Mouse (Mus musculus) layer of hippocampus, adult 2 months (tissue): ENCODE results near the gene Trip6. TPM values are rescaled to one million over a fixed set of nuclear protein-coding genes. Genes with fewer than 3 reads are reported as not detected.
A peak's percentile ranks its signal among the peaks of the same experiment; 100 is the strongest.

Experiments used
- DNase-seq, 2 experiments: peaks; one replicate each; pipeline ENCODE4 v3.0.0; 2022; ENCODE audit warnings: low spot score in 2 of 2
- H3K27ac ChIP-seq: fragments of 200-600 bp; 2 replicates; pipeline ENCODE4 v1.8.1; 2022
- H3K4me3 ChIP-seq: fragments of 200-600 bp; 2 replicates; pipeline ENCODE4 v1.8.1; 2022; ENCODE audit warnings: mild to moderate bottlenecking
- CTCF ChIP-seq: fragments of 200-600 bp; conservative IDR thresholded peaks from 2 replicates; pipeline ENCODE4 v1.8.1; 2022; ENCODE audit warnings: antibody characterized with exemption, mild to moderate bottlenecking, moderate library complexity
- long read RNA-seq, 2 experiments: library from polyadenylated mRNA; stranded (forward); transcript quantifications; one replicate each; pipeline ENCODE4 v2.0.0; 2021; ENCODE audit warnings: borderline mapping rate in 2 of 2
- total RNA-seq, 2 experiments: library from RNA; stranded (reverse); gene quantifications; 2 replicates each; pipeline ENCODE4 v1.2.3; 2021

Trip6 gene
- total RNA-seq, result 1 to 10 TPM; 4.8 to 7.3 TPM
- long read RNA-seq, experiment 1, partial matches to known transcripts, result 0 of 3 reads
- long read RNA-seq, experiment 1, other reads (novel, unspliced or antisense), result 0 of 3 reads
- long read RNA-seq, experiment 2, transcript Trip6-201 (9 exons, 2,168 nt), result major isoform, 6 of 10 reads
- long read RNA-seq, experiment 2, partial matches to known transcripts, result 2 of 10 reads
- long read RNA-seq, experiment 2, other reads (novel, unspliced or antisense), result 2 of 10 reads

DNA sequence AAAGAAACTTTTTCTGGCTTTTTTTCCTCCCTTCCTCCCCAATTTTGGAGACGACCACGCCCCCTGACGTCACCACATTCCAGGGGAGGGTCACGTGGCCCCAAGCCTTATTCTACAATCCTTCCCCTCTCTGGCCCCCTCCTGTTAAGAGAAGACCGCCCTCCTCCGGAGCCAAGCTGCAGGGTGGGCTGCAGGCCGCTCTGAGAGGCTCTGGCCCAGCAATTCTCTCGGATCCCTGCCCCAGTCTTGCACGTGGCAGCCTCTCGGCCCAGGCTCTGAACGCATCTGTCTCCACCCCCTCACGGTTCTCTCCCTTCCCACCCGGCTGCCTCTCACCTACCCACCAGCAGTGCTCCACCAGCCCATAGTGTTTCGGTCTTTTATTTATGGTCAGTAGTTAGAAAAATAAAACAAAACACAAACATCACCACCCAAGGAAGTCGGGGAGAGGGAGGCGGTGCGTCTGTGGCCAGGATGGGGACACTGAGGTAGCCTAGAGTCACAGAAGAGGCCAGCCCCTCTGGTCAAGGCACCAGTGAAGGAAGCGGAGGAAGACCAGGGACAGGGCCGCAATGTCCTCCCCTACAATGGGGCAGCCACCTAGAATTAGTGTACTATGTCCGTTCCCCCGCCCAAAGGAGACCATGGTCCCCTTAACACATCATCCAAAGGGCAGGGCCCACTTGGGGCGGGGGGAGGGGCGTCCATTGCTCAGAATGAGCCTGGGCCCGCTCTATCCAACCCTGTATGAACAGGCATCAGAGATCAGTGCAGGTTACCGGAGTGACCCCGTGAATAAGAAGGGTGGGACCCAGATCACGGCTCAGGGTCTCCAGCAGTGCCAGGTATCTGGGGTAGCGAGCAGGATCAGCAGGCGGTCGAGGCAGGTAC is at the start of gene Trip6:
TSS of gene Trip6 (minus strand) at position 212 of the 891 bp plus-strand sequence.
- peak within 1 kb of the TSS; percentile 36; the same call in 1 of the 2 replicates for H3K27ac ChIP-seq
- DNase-seq, result peak; percentile 53 to 60
- peak within 1 kb of the TSS; percentile 50 for H3K4me3 ChIP-seq
- no peak for TF ChIP-seq CTCF

DNA sequence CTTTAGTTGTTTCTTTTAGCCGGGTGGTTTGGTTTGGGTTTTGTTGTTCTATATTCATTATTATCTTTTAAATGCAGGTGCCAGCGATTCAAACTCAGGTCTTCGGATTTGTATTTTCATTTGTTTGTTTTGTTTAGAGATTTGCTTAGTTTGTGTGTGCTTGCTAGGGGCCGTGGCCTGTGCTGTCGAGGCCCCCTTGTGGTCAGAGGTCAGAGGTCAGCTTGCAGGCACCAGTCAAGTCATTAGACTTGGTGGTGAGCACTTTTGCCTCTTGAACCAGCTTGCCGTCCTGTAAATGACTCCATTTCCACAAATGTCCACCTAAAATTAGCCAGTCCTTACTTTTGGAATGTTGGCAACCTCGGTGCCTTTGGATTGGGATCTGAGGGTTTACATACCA is 44.2 kb upstream of the Trip6 start:
- TF ChIP-seq CTCF, result peak; percentile 52
- no peak overlapping the region for H3K4me3 ChIP-seq
- no peak overlapping the region for H3K27ac ChIP-seq
- DNase-seq, result no peak

DNA sequence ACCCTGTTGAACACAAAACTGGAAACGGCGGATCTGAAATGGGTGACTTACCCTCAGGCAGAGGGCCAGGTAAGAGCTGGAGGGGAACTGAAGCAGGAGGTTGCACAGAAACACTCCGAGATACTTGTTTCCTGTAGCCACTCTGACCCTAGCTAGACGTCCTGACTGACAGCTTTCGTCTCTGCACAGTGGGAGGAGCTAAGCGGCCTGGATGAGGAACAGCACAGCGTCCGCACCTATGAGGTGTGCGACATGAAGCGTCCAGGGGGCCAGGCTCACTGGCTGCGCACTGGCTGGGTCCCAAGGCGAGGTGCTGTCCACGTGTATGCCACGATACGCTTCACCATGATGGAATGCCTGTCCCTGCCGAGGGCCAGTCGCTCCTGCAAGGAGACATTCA is 39.9 kb upstream of the Trip6 start:
- no peak overlapping the region for H3K4me3 ChIP-seq

DNA sequence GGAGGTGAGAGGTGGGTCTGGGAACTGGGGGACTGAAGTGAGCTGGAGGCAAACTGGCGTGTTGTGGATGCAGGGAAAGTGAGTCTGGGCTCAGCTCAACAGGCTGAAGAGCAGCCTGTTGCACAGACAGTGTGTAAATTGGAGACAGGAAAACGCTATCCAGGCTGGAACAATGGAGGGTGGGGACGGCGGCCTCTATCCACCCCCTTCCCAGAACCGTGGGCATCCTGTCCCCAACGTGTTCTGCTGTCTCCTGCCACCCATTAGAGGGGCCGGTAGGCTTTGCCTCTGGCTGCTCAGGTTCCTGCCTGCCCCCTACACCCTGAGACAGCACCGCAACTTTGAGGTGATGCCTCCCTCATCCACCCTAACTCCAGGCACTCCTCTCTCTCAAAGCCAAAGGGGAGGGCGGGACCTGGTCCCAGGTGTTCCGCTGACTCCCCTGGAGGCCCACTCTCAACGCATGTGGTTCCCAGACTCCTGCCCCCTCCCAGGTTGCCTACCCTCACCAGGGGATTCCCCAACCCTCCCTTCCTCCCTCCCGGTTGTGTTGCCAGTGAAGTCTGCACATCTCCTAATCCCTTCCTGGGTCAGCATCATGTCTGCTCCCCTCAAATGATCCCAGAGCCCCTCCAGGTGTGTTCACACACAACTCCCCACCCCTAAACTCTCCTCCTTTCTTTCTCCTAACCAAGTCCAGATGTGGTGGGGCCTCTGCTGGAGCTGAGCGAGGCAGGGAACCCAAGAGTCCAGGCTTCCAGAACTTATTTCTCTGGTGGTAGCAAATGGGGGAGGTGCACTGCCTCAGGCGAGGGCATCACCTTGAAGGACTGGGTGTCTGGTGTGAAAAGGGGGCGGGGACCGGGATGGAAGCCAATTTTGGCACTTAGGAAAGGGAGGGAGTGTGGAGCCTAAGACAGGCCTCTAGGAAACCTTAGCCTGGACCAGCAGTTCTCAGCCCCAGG is 38.1 kb upstream of the Trip6 start:
- Histone ChIP-seq H3K27ac (no peak overlapping the region), H3K4me3 (peak overlapping the region; percentile 10; the same call in 1 of the 2 replicates)
- no peak for TF ChIP-seq CTCF
- no peak for DNase-seq

More for the DNA sequence above, 39.9 kb upstream of the Trip6 start:
- no peak for TF ChIP-seq CTCF
- no peak for DNase-seq
- no peak overlapping the region for H3K27ac ChIP-seq

DNA sequence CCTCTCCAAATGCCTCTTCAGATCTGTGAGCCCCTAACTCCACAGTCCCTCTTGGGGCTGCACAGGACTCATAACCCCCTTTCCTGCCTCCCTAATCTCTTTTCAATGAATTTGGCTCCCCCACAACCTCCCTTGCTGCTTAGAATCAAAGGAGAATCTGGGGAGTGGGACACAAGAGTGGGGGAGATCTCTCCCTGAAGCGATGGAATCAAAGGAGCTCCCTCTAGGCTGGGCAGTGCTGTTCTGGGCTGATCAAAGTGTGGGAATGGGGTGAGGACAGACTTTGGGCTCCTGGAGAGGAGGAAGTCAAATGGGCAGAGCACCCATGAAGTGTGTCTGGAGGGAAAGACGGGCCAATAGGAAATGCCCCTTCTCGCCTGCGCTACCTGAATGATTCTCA is 37.2 kb upstream of the Trip6 start:
- Histone ChIP-seq H3K27ac (peak overlapping the region; percentile 76; the same call in 1 of the 2 replicates), H3K4me3 (peak overlapping the region; percentile 64)
- DNase-seq, result no peak
- no peak for TF ChIP-seq CTCF

DNA sequence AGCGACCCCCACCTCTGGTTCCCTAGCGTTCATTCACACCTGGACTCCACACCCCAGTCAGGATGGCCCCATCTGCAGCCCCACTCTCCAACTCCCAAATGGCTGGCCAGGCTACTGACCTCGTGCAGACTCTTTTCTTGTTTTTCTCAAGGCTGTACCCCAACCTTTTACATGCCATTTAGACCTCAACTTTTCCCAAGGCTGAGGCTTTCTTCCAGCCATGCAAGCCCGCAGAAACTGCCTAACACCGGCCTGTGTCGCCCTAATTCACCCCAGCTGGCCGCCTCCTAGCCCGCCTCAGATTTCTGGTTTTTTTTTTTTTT is 36.8 kb upstream of the Trip6 start:
- H3K4me3 ChIP-seq, result peak overlapping the region; percentile 64
- H3K27ac ChIP-seq, result peak overlapping the region; percentile 76; the same call in 1 of the 2 replicates
- no peak for DNase-seq
- TF ChIP-seq CTCF, result no peak

DNA sequence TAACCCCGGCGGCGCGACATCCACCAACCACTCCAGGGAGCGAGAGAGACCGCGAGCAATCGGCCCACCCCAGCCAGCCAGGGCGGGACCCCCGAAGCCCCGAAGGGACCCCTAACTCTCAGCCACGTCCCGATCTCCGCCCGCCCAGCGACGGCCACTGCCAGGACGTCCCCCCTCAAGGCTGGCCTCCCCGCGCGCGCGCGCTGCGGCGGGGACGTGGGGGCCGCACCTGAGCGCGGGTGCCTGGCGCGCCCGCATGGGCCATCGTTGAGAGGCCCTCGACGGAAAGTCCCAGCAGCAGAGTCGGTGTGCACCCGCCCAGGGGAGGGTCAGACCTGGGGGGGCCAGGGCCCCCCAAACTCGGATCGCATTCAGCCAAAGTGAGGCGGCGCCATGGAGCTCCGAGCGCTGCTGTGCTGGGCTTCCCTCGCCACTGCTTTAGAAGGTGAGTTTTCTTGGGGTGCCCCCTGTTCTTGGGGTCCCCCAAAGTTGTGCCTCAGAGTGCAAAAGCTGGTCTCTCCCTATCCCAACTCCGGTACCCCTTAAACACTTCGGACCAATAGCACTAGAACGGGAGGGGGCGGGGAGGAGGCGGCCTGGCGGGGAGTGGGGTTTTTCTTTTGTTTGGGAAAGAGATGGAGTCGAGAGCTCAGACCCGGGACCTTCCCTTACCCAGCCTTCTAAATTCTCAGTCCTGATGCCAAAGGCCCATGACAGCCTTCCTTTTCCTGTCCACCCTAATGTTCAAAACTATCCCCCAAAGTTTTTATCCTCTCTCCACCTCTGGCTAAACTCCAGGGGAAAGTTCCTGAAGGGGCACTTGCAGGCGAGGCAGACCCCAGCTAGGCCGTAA is 36.2 kb upstream of the Trip6 start:
- H3K4me3 ChIP-seq, result peak overlapping the region; percentile 64
- no peak for TF ChIP-seq CTCF
- DNase-seq, result no peak
- H3K27ac ChIP-seq, result peak overlapping the region; percentile 76

DNA sequence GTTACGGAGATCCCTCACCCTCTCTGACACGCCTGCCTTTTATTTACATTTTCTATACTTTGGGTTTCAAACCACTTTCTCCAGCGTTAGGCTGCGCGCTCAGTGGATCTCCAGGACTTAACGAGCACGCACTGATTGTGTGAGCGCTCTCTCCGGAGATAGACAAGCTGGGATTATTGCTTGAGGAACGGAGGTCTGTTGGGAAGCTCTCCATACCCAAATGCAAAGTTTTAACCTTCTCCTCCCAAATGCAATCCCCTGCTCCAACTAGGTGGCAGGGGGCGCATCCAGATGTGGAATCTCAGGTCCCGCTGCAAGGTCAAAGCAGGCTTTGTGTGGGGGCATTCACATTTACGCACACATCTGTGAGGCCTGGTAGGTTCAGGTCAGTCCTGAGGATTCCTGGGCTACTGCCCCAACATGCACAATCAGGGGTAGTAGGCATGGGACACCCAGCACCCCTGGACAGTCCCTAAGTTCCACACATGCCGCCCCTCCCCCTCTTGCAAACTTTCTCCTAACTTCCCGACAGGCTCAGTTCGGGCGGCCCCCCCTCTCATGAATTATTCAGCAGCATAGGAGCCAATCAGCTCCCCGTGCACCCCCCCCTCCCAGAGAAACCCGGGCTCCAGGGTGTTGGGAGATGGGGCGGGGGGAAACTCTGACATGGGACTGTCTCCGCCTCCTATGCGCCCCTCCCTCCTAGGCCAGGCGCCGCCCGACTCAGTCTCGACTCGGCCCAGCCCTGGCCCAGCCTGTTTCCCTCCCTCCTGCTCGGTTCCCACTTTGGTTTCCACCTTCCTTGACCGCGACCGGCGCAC is 35.4 kb upstream of the Trip6 start, which contains the start of gene Ephb4:
TSS of gene Ephb4 (plus strand) at position 726 of the 821 bp plus-strand sequence.
- H3K27ac ChIP-seq, result peak within 1 kb of the TSS; percentile 76
- peak within 1 kb of the TSS; percentile 64 for H3K4me3 ChIP-seq
- 0 out of 2 replicates have a peak, but pooled peaks have one; percentile 19 for TF ChIP-seq CTCF
- peak; percentile 53 to 67 for DNase-seq

DNA sequence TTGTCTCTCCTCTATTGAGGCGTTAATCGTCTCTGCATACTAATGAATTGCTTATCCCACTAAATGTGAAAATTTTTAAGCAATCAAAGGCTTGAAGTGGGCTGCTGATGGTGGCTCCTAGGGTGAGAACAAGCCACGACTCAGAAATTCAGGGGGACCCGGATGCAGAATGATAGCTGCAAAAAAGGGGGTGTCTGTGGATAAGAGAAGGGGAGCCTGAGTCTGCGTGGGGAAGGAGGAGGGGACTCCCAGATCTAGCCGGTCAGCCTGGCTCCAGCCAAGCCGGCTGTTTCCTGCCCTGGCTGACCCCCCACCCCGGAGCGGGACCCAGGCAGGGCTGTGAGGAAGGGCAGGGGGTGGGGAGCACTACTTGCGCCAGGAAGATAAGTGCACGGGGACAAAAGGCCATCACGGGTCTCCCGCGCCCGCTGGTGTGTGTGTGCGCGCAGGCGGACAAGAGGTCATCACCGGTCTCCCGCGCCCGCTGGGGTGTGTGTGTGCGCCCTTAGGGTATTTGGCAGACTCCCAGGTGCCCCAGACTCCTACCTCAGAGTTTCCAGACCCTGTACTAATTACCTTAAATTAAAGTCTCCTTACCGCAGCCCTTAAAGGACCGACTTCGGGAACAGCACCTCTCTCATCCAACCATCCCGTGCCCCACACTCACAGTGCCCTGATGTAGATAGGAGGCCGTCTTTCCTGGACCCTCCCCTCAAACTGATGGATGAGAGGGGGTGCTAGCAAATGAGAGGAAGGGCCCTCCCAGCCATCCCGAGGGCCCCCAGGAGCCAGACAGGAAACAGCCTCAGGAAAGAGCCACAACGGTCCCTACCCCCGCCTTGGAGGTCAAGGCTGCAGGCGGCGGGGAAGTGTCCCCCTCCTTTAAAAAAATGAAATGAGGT is 34.5 kb upstream of the Trip6 start:
- DNase-seq, result no peak
- peak overlapping the region; percentile 65; the same call in 1 of the 2 replicates for H3K27ac ChIP-seq
- TF ChIP-seq CTCF, result no peak
- H3K4me3 ChIP-seq, result peak overlapping the region; percentile 64

DNA sequence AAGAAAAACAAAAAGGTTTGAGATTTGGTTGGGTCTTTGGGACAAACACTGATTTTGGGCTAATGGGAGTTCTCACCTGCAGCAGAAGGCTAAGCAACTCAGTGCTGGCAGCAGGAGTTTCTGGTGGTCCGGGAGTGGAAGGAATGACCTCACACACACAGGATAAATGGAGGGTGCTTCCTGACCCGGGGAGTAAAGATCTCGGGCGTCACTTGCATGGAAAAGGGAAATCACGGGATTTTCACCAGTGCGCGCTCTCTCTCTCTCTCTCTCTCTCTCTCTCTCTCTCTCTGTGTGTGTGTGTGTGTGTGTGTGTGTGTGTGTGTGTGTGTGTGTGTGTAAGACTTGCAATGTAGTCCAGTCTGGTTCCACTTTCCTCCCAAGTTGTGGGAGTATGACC is 33.7 kb upstream of the Trip6 start:
- Histone ChIP-seq H3K27ac (no peak overlapping the region), H3K4me3 (no peak overlapping the region)
- TF ChIP-seq CTCF, result no peak
- DNase-seq, result no peak
